Mouse (Mus musculus) CH12.LX (cell line): ENCODE measurements around the gene Pdzd2. TPM values are rescaled to one million over a fixed set of nuclear protein-coding genes. Genes with fewer than 3 reads are reported as not detected.

Experiments
- DNase-seq: peaks from one replicate; pipeline ENCODE4 v3.0.0-alpha.2; 2013; ENCODE audit errors: extremely low read depth
- H3K27ac ChIP-seq: 2 replicates; pipeline ENCODE4 v1.5.1; 2012; ENCODE audit warnings: low read depth, mild to moderate bottlenecking, control low read depth, moderate library complexity; ENCODE audit not compliant: insufficient read depth
- H3K27me3 ChIP-seq: replicated peaks from 2 replicates; pipeline ENCODE3; 2012; ENCODE audit warnings: inconsistent platforms
- H3K36me3 ChIP-seq, 2 experiments: replicated peaks in 1 of 2; 2 replicates each; pipeline versions ENCODE3 to v1.6.1; 2012; ENCODE audit warnings: inconsistent platforms in 1 of 2, low read length in 1 of 2, mild to moderate bottlenecking in 1 of 2, mixed read lengths in 1 of 2, moderate library complexity in 1 of 2; ENCODE audit not compliant: control insufficient read depth in 1 of 2, insufficient read depth in 1 of 2
- H3K4me1 ChIP-seq, 2 experiments: 2 replicates each; pipeline ENCODE4 v1.6.1; 2012; ENCODE audit warnings: inconsistent platforms in 1 of 2, moderate library complexity in 1 of 2; ENCODE audit not compliant: insufficient read depth in 2 of 2, control insufficient read depth in 1 of 2
- H3K4me2 ChIP-seq: 2 replicates; pipeline ENCODE4 v1.6.1; 2012; ENCODE audit warnings: low read depth, mild to moderate bottlenecking, control low read depth; ENCODE audit not compliant: poor library complexity, insufficient read depth, severe bottlenecking
- H3K4me3 ChIP-seq, 3 experiments: fragments of 150-350 bp in 1 of 3; sonication (generic) in 1 of 3; replicated peaks in 1 of 3; 2 replicates each; pipeline versions ENCODE3 to v1.5.1; 2011 to 2012; ENCODE audit warnings: low read depth in 2 of 3, low read length in 2 of 3, mild to moderate bottlenecking in 2 of 3, moderate library complexity in 2 of 3, control low read depth in 1 of 3, improper control_type of control experiment in 1 of 3, inconsistent platforms in 1 of 3, mixed read lengths in 1 of 3; ENCODE audit not compliant: poor library complexity in 1 of 3
- H3K79me2 ChIP-seq: replicated peaks from 2 replicates; pipeline ENCODE4 v1.6.1; 2012; ENCODE audit warnings: mild to moderate bottlenecking, moderate library complexity; ENCODE audit not compliant: control insufficient read depth, poor library complexity, insufficient read depth, severe bottlenecking; ENCODE audit errors: extremely low read depth
- H3K9ac ChIP-seq: 2 replicates; pipeline ENCODE4 v1.6.1; 2012; ENCODE audit warnings: low read depth, mild to moderate bottlenecking, control low read depth, moderate library complexity; ENCODE audit not compliant: insufficient read depth
- H3K9me3 ChIP-seq: replicated peaks from 2 replicates; pipeline ENCODE3; 2012; ENCODE audit warnings: low read length, inconsistent platforms, mixed read lengths
- CHD1 ChIP-seq: IDR thresholded peaks from 2 replicates; pipeline ENCODE4 v1.6.1; 2012; ENCODE audit warnings: low read depth, low read length, improper control_type of control experiment, inconsistent platforms
- CHD2 ChIP-seq: IDR thresholded peaks from 2 replicates; pipeline ENCODE4 v1.6.1; 2011; ENCODE audit warnings: low read length, improper control_type of control experiment
- GABPA ChIP-seq: IDR thresholded peaks from 2 replicates; pipeline ENCODE4 v1.6.1; 2012; ENCODE audit warnings: low read depth, low read length, improper control_type of control experiment, inconsistent platforms; ENCODE audit not compliant: insufficient replicate concordance
- HCFC1 ChIP-seq: IDR thresholded peaks from 2 replicates; pipeline ENCODE4 v1.6.1; 2012; ENCODE audit warnings: low read depth, mild to moderate bottlenecking, inconsistent platforms, low read length, improper control_type of control experiment
- IRF4 ChIP-seq: IDR thresholded peaks from 2 replicates; pipeline ENCODE4 v1.6.1; 2014; ENCODE audit warnings: low read depth, mild to moderate bottlenecking, inconsistent platforms, low read length, improper control_type of control experiment
- JUN ChIP-seq: IDR thresholded peaks from 2 replicates; pipeline ENCODE4 v1.6.1; 2011; ENCODE audit warnings: low read depth, mild to moderate bottlenecking, low read length, improper control_type of control experiment, moderate library complexity; ENCODE audit not compliant: insufficient read depth
- JUND ChIP-seq: conservative IDR thresholded peaks from 2 replicates; pipeline ENCODE4 v1.6.1; 2011; ENCODE audit warnings: low read depth, low read length, improper control_type of control experiment
- MAX ChIP-seq: IDR thresholded peaks from 2 replicates; pipeline ENCODE4 v1.6.1; 2011; ENCODE audit warnings: low read length, improper control_type of control experiment
- MXI1 ChIP-seq: IDR thresholded peaks from 2 replicates; pipeline ENCODE4 v1.6.1; 2011; ENCODE audit warnings: mild to moderate bottlenecking, low read depth, low read length, improper control_type of control experiment
- NRF1 ChIP-seq: IDR thresholded peaks from 2 replicates; pipeline ENCODE4 v1.6.1; 2014; ENCODE audit warnings: low read depth, mild to moderate bottlenecking, inconsistent platforms, low read length, improper control_type of control experiment, moderate library complexity
- PAX5 ChIP-seq: IDR thresholded peaks from 2 replicates; pipeline ENCODE4 v1.6.1; 2012; ENCODE audit warnings: low read length, inconsistent platforms, mixed read lengths
- POLR2A ChIP-seq: IDR thresholded peaks from 2 replicates; pipeline ENCODE4 v1.6.1; 2011; ENCODE audit warnings: low read depth, mild to moderate bottlenecking, improper control_type of control experiment, low read length
- POLR2AphosphoS2 ChIP-seq: IDR thresholded peaks from 2 replicates; pipeline ENCODE4 v1.6.1; 2011; ENCODE audit warnings: low read depth, low read length, improper control_type of control experiment
- RCOR1 ChIP-seq: conservative IDR thresholded peaks from 2 replicates; pipeline ENCODE4 v1.6.1; 2012; ENCODE audit warnings: low read depth, mild to moderate bottlenecking, inconsistent platforms, low read length, improper control_type of control experiment
- SIN3A ChIP-seq: IDR thresholded peaks from 2 replicates; pipeline ENCODE4 v1.6.1; 2012; ENCODE audit warnings: low read length, improper control_type of control experiment, inconsistent platforms
- SMC3 ChIP-seq: IDR thresholded peaks from 2 replicates; pipeline ENCODE4 v1.6.1; 2011; ENCODE audit warnings: low read depth, low read length, improper control_type of control experiment
- TCF12 ChIP-seq: IDR thresholded peaks from 2 replicates; pipeline ENCODE4 v1.6.1; 2014; ENCODE audit warnings: low read depth, mild to moderate bottlenecking, inconsistent platforms, low read length, improper control_type of control experiment
- USF2 ChIP-seq: conservative IDR thresholded peaks from 2 replicates; pipeline ENCODE4 v1.6.1; 2011; ENCODE audit warnings: low read depth, low read length, improper control_type of control experiment
- ZC3H11A ChIP-seq: IDR thresholded peaks from 2 replicates; pipeline ENCODE4 v1.6.1; 2012; ENCODE audit warnings: low read depth, mild to moderate bottlenecking, inconsistent platforms, low read length, improper control_type of control experiment
- dilution Hi-C: fragments of 300-500 bp; cut with MboI; formaldehyde crosslinking; loops from 2 replicates; pipeline ENCODE4 v1.14.3; 2020; ENCODE audit warnings: low sequenced_read_pairs; ENCODE audit not compliant: extremely low pct_unique_long_range_greater_than_20kb, extremely low pct_ligation_motif_present
- in situ Hi-C: fragments of 300-500 bp; cut with MboI; formaldehyde crosslinking; loops from 3 replicates; pipeline ENCODE4 v1.14.3; 2019; ENCODE audit warnings: low sequenced_read_pairs, low pct_ligation_motif_present, low pct_unique_long_range_greater_than_20kb, mixed read lengths
- polyA plus RNA-seq: library from polyadenylated mRNA; unstranded; fragments of >175 nt; gene quantifications from 2 replicates; pipeline ENCODE4 v1.2.1, GENCODE M21; 2012; ENCODE audit warnings: low read depth; ENCODE audit not compliant: insufficient read length
- total RNA-seq, 2 experiments: library from RNA; depleted of rRNA; stranded (reverse); fragments of 300-350 nt in 1 of 2; fragments of >200 nt in 1 of 2; gene quantifications; 2 replicates each; pipeline ENCODE4 v1.2.3; 2012 to 2014

Gene Pdzd2
- total and polyA plus RNA-seq, 3 experiments = 0.04 to 0.24 (median 0.17) TPM

DNA sequence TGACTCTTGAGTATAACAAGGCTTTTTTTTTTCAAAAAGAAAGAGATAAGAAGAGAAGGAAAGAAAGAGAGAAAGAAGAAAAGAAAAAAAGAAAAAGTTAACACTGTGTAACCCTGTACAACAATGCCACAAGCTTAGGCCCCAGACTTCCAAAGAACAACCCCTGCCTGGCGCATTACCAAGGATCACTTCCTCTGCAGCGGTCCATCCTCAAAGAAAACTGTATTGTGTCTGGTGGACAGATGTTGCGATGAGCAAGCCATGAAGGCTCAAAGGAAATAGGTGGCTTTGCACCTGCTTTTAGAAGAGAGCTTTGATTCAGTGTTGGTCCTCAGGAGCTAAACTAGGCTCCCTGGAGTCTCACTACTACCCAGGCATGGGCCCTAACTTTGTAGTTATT lies 89.5 kb downstream of the Pdzd2 start:
- no peaks in the 10 kb centered on the region for H3K27me3 ChIP-seq
- no peak overlapping the region for H3K9ac ChIP-seq
- no peak overlapping the region for H3K4me2 ChIP-seq
- H3K36me3 ChIP-seq = no peaks in the 10 kb centered on the region
- no peaks in the 10 kb centered on the region for H3K9me3 ChIP-seq
- H3K4me3 ChIP-seq = no peak overlapping the region
- no peaks in the 10 kb centered on the region for H3K79me2 ChIP-seq
- dilution Hi-C loops = no loop called here
- peaks cover 0 to 18% of the 10 kb centered on the region in 2 experiments; a peak in 2 of 4 replicates for H3K4me1 ChIP-seq
- TF ChIP-seq GABPA = no peak
- TF ChIP-seq USF2 = no peak
- no peak for TF ChIP-seq TCF12
- no peak for TF ChIP-seq RCOR1
- TF ChIP-seq SIN3A = no peak
- TF ChIP-seq JUND = no peak
- no peak for TF ChIP-seq NRF1
- TF ChIP-seq ZC3H11A = no peak
- no peak for TF ChIP-seq SMC3
- no peak for TF ChIP-seq HCFC1
- TF ChIP-seq POLR2AphosphoS2 = no peak
- TF ChIP-seq CHD1 = no peak
- no peak for TF ChIP-seq POLR2A
- TF ChIP-seq MXI1 = no peak
- TF ChIP-seq IRF4 = no peak
- no peak for TF ChIP-seq CHD2
- no peak for TF ChIP-seq MAX
- in situ Hi-C loops = no loop called here
- no peak overlapping the region for H3K27ac ChIP-seq
- no peak for DNase-seq

DNA sequence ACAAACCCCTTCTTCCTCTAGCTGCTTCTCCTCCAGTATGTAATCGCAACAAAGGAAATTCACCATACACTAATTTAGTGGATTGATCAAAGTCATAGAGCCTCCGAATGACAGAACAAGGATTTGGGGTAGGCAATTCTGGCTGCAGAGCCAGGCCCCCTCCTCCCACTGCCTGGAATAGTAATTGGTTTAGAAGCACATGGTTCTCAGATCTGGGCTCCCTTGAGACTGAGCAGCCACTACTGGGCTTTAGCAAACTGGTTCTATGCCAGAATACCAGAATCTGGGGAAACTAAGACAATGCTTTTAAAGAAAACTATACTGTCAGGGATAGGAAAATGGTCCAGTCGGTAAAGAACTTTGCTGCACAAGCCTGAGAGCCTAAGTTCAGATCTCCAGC lies 90.0 kb downstream of the Pdzd2 start:
- TF ChIP-seq PAX5 (no peak), JUND (no peak), ZC3H11A (no peak), JUN (no peak)
- H3K36me3 ChIP-seq = no peaks in the 10 kb centered on the region
- peaks cover 0 to 18% of the 10 kb centered on the region in 2 experiments; a peak in 2 of 4 replicates for H3K4me1 ChIP-seq
- no peaks in the 10 kb centered on the region for H3K9me3 ChIP-seq
- dilution Hi-C loops = no loop called here
- no peaks in the 10 kb centered on the region for H3K27me3 ChIP-seq
- H3K4me3 ChIP-seq = no peak overlapping the region
- no peak overlapping the region for H3K4me2 ChIP-seq
- in situ Hi-C loops = no loop called here
- no peak overlapping the region for H3K27ac ChIP-seq
- DNase-seq = peak; percentile 6
- no peak overlapping the region for H3K9ac ChIP-seq
- H3K79me2 ChIP-seq = no peaks in the 10 kb centered on the region
